Mouse (Mus musculus): ENCODE measurements at regions not wholly inside any gene's neighbourhood (a gene's known extent, or its start where the extent isn't known, plus 50 kb on each side); places are given as distances from the start of the nearest gene placed in this dataset.
A peak's percentile ranks its signal among the peaks of the same experiment; 100 is the strongest.

GRCm38 (mm10) chr5:105976076-105976475 lies 99.7 kb downstream of the Zfp326 start:
- Histone ChIP-seq H3K4me1 (peaks cover 5% of the 10 kb centered on the region; the same call in 1 of the 2 replicates), H3K36me3 (no peaks in the 10 kb centered on the region), H3K4me2 (peak overlapping the region; percentile 51), H3K9me3 (replicated peaks) (no peaks in the 10 kb centered on the region), H3K4me3 (replicated peaks) (peak overlapping the region; percentile 21), H3K9ac (no peak overlapping the region), H3K27ac (no peak overlapping the region), H3K27me3 (no peaks in the 10 kb centered on the region)
- ATAC-seq (replicated peaks; ENCODE audit: low FRiP score): no peak
- WGBS: 71% methylated on average over 5 of the region's 5 CpGs

DNA sequence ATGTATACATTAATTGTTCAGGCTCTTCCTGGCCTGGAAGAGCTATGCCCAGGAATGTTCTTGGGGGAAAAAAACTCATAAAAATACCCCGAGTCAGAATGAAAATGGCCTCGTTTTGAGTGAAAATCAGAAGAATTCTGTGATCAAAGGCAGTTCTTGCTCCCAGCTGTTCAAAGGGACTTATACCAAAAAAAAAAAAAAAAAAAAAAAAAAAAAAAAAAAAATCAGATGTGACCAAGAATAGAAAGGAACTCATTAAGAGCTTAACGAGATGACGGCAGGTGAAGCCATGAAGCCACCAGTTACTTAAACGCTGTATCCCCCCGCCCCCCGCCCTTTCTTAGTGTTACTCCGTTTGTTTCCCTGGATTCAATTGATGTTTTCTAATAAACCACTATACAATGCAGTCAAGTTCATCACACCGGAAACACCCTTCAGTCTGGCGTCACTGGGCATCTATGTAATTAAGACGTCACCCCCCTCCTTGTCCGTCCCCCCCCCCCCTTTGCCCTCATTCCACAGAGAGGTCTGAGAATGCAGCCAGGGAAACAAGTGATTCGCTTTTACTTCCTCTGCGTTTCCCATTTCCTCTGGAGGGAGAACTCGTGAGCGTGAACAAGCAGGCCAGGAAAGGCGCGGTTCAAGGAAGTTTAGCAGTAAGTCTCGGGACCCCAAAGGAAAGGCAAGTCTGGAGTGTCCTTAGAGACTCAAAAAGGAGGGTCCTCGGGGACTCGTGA lies 99.1 kb downstream of the Zfp326 start:
- peaks cover 5% of the 10 kb centered on the region; the same call in 1 of the 2 replicates for H3K4me1 ChIP-seq
- peak overlapping the region; percentile 51 for H3K4me2 ChIP-seq
- H3K27me3 ChIP-seq: no peaks in the 10 kb centered on the region
- H3K36me3 ChIP-seq: no peaks in the 10 kb centered on the region
- ATAC-seq (replicated peaks; ENCODE audit: low FRiP score): no peak; the same call in 1 of the 2 replicates
- no peak overlapping the region for H3K27ac ChIP-seq
- H3K9ac ChIP-seq: no peak overlapping the region
- H3K9me3 ChIP-seq (replicated peaks): no peaks in the 10 kb centered on the region
- 38% methylated on average over 21 of the region's 21 CpGs for WGBS
- H3K4me3 ChIP-seq (replicated peaks): peak overlapping the region; percentile 21

GRCm38 (mm10) chr5:105974576-105975177 lies 98.3 kb downstream of the Zfp326 start:
- no peak for ATAC-seq (replicated peaks; ENCODE audit: low FRiP score)

More at GRCm38 (mm10) chr5:105974576-105975177, 98.3 kb downstream of the Zfp326 start:
- Histone ChIP-seq H3K36me3 (no peaks in the 10 kb centered on the region), H3K4me2 (no peak overlapping the region), H3K4me1 (peaks cover 5% of the 10 kb centered on the region; the same call in 1 of the 2 replicates), H3K9ac (no peak overlapping the region), H3K9me3 (replicated peaks) (no peaks in the 10 kb centered on the region), H3K27me3 (no peaks in the 10 kb centered on the region), H3K27ac (no peak overlapping the region), H3K4me3 (replicated peaks) (no peak overlapping the region)
- 71% methylated on average over 18 of the region's 18 CpGs for WGBS

Measured in kidney, embryonic 15.5 days (tissue).